Mouse (Mus musculus): ENCODE data around the gene Tnrc6b.

Tnrc6b gene

DNA sequence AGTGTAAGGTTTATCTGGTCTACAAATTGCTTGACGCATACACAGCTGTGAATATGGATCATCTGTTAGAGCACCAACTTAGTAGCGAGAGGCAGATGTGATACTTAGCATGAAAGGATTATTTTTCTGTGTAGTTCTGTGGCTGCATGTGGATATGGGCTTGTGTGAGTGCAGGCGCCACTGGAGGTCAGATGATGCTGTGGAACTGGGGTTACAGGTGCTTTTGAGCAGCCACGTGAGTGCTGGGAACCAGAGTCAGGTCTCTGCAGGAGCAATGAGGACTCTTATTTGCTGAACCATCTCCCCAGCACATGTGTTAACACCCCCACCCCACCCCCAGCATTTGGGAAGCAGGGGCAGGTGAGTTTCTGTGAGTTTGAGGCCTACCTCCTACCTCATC is 238.3 kb downstream of the Tnrc6b start:
- DNase-seq (ENCODE audit: extremely low spot score, low spot score): no peak

DNA sequence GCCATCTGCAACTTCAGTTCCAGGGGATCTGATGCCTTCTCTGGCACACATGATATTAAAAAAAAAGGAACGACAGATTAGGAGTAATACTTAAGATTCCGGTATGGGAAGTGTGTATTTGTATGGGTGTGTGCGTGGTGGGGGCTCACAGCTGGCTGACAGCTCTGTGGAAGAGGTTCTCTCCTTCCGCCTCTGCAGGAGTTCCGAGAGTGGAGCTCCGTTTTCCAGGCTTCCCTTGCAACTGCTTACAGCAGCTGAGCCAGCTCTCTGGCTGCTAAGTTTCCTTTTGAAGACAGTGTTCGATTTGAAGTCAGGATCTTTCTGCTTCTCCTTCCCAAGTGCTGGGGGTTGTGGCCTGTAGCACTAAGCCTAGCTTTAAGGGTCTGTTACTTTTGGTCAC is 238.9 kb downstream of the Tnrc6b start:
- no peak for DNase-seq (ENCODE audit: extremely low spot score, low spot score)

DNA sequence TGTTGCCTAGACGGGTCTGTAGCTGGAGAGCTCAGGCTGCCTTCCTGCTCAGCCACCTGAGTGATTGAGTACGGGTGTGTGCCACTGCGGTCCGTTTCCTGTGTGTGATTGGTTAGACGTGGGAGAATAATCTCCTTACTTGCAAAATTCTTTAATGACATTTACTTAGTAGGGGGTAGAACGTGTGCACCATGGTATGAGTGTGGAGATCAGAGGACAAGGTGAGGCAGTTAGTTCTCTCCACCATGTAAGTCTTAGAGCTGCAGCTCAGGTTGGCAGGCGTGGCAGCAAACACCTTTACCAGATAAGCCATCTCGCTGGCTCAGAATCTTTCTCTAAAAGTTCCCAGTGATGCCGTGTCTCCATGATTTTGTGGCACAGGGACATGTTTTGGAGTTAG is 242.9 kb downstream of the Tnrc6b start:
- no peak for DNase-seq (ENCODE audit: extremely low spot score, low spot score)

DNA sequence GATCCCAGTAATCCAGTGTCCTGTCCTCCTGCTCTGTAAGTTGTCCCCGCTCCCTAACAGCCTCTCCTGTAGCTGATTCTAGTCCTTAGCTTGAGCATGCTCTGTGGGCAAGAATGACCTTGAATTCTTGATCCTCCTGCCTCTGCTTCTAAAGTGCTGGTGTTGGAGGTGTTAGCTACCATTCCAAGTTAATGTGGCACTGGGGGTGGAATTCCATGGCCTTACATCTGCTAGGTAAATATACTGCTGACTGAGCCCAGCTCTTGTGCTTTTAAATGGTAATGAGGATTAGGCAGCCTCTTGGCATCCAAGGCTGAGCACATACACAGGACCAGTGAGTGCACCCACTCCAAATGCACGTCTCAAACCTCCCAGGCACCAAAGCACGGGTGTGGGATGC is 243.7 kb downstream of the Tnrc6b start:
- no peak for DNase-seq (ENCODE audit: extremely low spot score, low spot score)

DNA sequence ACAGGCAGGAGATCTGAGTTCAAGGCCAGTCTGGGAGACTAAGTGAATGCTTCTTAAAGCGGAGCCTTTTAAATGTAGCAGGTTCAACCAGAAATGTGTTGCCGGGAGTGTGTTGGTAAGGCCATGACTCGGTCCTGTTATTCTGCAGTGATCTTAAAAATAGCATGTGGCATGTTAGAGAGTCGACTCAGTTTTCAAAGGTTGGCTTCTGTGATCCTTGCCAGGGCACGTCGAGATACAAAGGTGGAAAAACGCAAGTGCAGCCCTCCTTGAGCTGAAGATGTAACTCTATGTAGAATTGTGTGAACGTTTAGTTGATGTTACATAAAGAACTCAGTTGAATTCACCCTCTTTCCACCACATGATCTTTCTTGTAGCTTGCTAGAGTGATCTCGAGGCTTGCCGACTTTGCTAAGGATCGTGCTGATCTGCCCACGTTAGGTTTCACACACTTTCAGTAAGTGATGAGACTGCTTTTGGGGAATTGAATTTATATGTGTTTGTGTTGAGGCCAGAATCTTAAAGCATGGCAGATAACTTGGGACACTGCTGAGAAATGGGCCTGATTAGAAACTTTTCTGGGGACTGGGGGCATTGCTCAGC is 244.8 kb downstream of the Tnrc6b start:
- DNase-seq (ENCODE audit: extremely low spot score, low spot score): no peak

DNA sequence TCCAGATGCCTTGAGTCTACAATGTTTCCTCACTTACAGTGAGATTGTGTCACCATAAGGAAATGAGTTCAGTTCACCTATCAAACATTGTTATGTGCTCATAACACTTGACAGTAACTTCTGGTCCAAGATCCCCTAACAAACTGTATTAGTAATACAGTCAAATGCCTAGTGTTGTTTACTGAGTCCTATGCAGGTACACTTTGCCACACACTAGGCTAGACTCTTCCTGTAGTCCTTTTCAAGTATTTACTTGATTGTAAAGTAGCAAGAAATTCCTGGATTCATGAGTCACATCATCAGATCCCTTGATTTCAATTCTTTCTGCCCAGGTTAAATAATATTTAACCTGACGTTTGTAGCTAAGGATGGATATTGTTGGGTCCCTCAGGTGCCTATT is 258.3 kb downstream of the Tnrc6b start:
- no peak for DNase-seq (ENCODE audit: extremely low spot score, low spot score)

DNA sequence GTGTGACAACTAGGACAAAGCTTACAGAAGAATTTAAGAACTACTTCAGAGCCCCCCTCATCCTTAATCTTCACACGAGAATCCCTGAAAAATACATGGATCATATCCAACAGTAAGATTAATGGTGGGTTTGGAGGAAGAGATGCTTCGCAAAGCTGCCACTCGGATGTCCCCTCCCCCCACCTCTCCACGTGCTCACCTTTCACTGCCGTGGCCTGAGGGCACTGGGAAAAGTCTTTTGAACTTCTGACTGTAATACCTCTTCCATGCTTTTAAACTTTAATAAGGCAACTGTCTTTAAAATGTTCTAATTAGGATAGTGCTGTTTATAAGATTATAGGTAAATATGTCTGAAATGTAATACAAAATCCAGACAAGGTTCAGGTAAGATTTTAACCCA is 263.2 kb downstream of the Tnrc6b start:
- no peak for DNase-seq (ENCODE audit: extremely low spot score, low spot score)

DNA sequence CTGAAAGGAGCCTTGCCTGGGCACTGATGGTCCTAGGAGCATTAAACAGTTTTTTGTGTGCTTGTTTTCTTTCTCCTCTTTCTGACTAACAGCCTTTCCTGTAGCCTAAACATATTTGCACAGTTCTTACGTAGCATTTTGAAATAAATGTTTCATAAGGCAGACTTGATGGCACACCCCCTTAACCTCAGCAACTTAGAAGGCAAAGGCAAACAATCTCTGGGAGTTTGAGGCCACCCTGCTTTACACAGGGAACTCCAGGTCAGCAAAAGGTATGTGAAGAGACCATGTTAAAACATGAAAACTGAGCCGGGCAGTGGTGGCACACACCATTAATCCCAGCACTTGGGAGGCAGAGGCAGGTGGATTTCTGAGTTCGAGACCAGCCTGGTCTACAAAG is 264.6 kb downstream of the Tnrc6b start:
- DNase-seq (ENCODE audit: extremely low spot score, low spot score): no peak

DNA sequence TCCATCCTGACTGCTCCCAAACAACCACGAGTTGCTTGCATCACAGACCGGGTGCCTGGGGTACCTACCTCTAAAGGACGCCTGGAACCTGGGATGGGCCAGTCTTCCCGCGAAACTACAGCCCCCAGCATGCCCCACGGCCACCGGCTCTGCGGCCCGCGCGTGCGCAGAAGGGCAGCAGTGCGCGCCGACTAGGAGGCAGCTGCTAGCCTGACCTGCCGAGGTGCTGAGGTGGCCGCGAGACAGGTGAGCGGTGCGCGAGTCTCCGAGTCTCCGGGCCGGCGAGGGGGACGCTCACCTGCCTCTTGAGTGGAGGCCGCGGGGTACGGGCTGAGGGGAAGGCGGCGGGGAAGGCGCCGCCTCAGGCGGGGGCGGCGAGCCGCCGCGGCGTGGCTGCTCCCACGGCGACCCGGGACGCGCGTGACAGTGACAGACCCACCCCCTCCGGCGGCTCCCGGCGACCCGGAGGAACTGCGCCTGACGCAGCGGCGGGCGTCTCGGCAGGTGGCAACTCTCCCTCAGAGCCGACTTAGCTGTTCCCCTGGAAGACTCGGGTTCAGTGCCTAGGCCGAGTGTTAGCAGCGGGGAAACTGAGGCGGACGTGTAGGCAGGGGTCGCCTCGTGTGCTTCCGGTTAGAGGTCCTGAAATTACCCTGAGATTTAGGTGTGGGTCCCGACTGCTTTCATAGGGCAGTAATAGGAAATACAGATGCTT is 266.7 kb downstream of the Tnrc6b start, which contains the start of gene Sgsm3:
TSS of gene Sgsm3 (plus strand) at position 146 of the 715 bp plus-strand sequence.
- peak; percentile 86 for DNase-seq (ENCODE audit: extremely low spot score, low spot score)

DNA sequence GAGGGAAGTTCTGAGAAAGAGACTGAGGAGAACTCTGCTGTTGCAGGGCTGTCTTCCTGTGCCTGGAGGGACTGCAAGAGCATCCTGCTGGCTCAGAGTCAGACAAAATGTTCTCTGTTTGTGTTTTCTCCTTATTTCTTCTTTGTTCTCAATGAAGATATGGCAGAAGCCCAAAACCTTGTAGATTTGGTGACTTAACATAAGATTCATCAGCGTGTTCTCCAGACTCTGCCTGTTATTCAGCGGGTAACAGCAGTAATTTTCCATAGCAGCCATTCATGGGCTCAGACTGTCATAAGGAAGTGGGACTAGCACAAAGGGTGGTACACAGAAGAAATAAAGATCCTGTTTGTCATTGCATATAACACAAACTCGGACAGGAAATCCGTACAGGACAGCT is 268.5 kb downstream of the Tnrc6b start:
- DNase-seq (ENCODE audit: extremely low spot score, low spot score): no peak

DNA sequence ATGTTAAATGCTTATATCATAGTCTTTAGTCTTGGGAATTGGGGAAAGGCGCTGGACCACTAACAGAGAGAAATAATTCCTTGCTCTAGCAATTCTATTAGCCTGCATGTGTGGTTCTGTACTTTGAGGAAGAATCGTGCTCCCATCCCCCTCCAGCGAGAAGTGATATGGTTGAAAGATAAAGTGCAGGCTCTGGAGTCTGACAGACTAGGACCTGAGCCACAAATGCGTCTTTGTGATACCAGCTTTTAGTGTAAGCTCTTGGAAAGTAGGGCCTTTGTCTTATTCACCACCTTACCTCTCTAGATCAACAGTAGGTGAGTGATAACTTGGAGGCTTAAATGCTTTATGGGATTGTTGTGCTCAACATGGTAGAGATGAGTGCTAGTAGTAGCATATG is 270.1 kb downstream of the Tnrc6b start:
- no peak for DNase-seq (ENCODE audit: extremely low spot score, low spot score)

DNA sequence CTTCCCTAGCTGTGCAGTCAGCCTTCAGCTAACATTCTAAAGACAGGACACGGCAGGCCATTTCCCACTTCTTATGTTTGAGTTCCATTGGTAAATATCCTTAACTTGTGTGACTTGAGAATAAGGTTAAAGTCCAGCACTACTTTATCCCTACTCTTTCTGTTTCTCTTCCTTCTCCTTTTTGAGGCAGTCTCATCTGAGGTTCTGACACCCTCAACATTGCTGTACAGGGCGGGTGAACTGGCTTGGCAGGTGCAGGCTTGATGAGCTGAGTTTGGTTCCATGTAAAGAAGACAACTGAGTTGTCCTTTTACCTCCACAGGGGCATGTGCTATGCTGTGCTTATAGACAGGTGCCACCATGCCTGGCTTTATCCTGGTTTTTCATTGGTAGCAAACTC is 272.2 kb downstream of the Tnrc6b start:
- no peak for DNase-seq (ENCODE audit: extremely low spot score, low spot score)

DNA sequence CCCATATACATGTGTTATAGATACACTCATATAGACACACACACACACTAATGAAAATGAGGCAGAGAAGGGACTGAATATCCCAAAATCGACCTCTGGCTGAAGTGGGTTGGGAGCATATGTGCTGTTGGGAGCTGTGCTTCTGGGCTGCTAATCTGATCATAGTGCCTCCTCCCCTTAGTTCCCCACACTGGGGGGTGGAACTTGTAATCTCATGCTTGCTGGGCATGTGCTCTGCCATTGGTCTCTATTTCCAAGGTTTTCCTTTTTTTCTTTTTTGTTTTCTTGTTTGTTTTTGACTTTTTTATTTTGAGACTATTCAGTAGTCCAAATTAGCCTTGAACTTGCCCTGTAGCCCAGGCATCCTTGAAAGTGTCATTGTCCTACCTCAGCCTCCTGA is 277.2 kb downstream of the Tnrc6b start:
- no peak for DNase-seq (ENCODE audit: extremely low spot score, low spot score)

DNA sequence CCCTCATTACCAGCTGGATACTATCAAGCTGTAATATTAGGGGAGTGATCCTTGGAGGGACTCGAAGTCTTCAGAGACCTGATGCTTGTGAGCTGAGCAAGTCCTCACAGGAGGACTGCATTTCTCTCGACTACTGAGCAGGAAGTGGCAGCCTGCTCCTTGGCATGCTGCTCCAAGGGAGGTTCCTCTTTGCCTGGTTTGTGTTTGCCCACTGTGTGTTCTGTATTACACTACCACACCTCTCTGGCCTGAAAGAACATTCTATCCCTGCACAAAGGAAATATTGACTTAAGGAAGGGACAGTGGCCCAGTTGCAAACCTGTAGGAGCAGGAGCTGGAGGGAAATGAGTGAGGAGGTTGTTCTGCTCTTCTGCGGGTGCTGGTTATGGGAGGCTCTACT is 278.6 kb downstream of the Tnrc6b start:
- no peak for DNase-seq (ENCODE audit: extremely low spot score, low spot score)
